Mouse (Mus musculus): ENCODE measurements around the gene Plcb4. TPM values are rescaled to one million over a fixed set of nuclear protein-coding genes. Genes with fewer than 3 reads are reported as not detected.

Plcb4 gene
- total and polyA plus RNA-seq, 2 experiments from 2014 or later = 31.4 to 66.6 TPM

GRCm38 (mm10) chr2:135954760-135955548, 296.1 kb downstream of the Plcb4 start:
- H3K4me3 ChIP-seq (ENCODE audit: low read depth, low read length) = no peak overlapping the region
- no peak for TF ChIP-seq CTCF (IDR thresholded peaks at IDR 0.05)
- no peaks in the 10 kb centered on the region for H3K27me3 ChIP-seq (ENCODE audit: insufficient read depth, low read length)
- no peak overlapping the region for H3K9ac ChIP-seq (replicated peaks; ENCODE audit: low read length, poor library complexity, severe bottlenecking)
- H3K4me2 ChIP-seq (ENCODE audit: low read depth, low read length, poor library complexity, severe bottlenecking) = no peak overlapping the region
- ATAC-seq (ENCODE audit: low FRiP score) (no peak), DNase-seq (ENCODE audit: low spot score) (no peak)
- no peaks in the 10 kb centered on the region for H3K9me3 ChIP-seq (ENCODE audit: low read length)
- H3K4me1 ChIP-seq (ENCODE audit: insufficient read depth, low read length) = no peaks in the 10 kb centered on the region; the same call in 1 of the 2 replicates
- WGBS = 81% methylated on average over 13 of the region's 13 CpGs
- peaks cover 3% of the 10 kb centered on the region; the same call in 1 of the 2 replicates for H3K36me3 ChIP-seq (ENCODE audit: insufficient read depth, low read length)
- H3K27ac ChIP-seq (ENCODE audit: low read depth, low read length) = no peak overlapping the region

GRCm38 (mm10) chr2:135955796-135956195, 297.0 kb downstream of the Plcb4 start:
- 87% methylated on average over 8 of the region's 8 CpGs for WGBS
- H3K4me3 ChIP-seq (ENCODE audit: low read depth, low read length) = no peak overlapping the region
- peaks cover 3% of the 10 kb centered on the region; the same call in 1 of the 2 replicates for H3K36me3 ChIP-seq (ENCODE audit: insufficient read depth, low read length)
- H3K4me1 ChIP-seq (ENCODE audit: insufficient read depth, low read length) = no peaks in the 10 kb centered on the region; the same call in 1 of the 2 replicates
- no peak overlapping the region for H3K9ac ChIP-seq (replicated peaks; ENCODE audit: low read length, poor library complexity, severe bottlenecking)
- no peaks in the 10 kb centered on the region for H3K9me3 ChIP-seq (ENCODE audit: low read length)
- DNase-seq (ENCODE audit: low spot score) = no peak
- no peak overlapping the region for H3K4me2 ChIP-seq (ENCODE audit: low read depth, low read length, poor library complexity, severe bottlenecking)
- H3K27me3 ChIP-seq (ENCODE audit: insufficient read depth, low read length) = no peaks in the 10 kb centered on the region
- no peak for ATAC-seq (ENCODE audit: low FRiP score)
- H3K27ac ChIP-seq (ENCODE audit: low read depth, low read length) = no peak overlapping the region
- TF ChIP-seq CTCF (IDR thresholded peaks at IDR 0.05) = no peak

GRCm38 (mm10) chr2:135957689-135958088, 298.9 kb downstream of the Plcb4 start:
- Histone ChIP-seq H3K4me1 (ENCODE audit: insufficient read depth, low read length) (no peaks in the 10 kb centered on the region; the same call in 1 of the 2 replicates), H3K9ac (replicated peaks; ENCODE audit: low read length, poor library complexity, severe bottlenecking) (no peak overlapping the region), H3K36me3 (ENCODE audit: insufficient read depth, low read length) (no peaks in the 10 kb centered on the region), H3K27me3 (ENCODE audit: insufficient read depth, low read length) (no peaks in the 10 kb centered on the region), H3K9me3 (ENCODE audit: low read length) (no peaks in the 10 kb centered on the region), H3K4me2 (ENCODE audit: low read depth, low read length, poor library complexity, severe bottlenecking) (no peak overlapping the region), H3K4me3 (ENCODE audit: low read depth, low read length) (no peak overlapping the region), H3K27ac (ENCODE audit: low read depth, low read length) (no peak overlapping the region)
- WGBS = 30% methylated on average over 7 of the region's 7 CpGs
- peak; percentile 95 for TF ChIP-seq CTCF (IDR thresholded peaks at IDR 0.05)
- DNase-seq (ENCODE audit: low spot score) (peak; percentile 78), ATAC-seq (ENCODE audit: low FRiP score) (peak; percentile 80)

- no peak overlapping the region for H3K4me3 ChIP-seq (ENCODE audit: low read depth, low read length)
- H3K36me3 ChIP-seq (ENCODE audit: insufficient read depth, low read length) = peaks cover 5% of the 10 kb centered on the region; the same call in 1 of the 2 replicates
- DNase-seq (ENCODE audit: low spot score) = no peak
- H3K9me3 ChIP-seq (ENCODE audit: low read length) = no peaks in the 10 kb centered on the region
- H3K9ac ChIP-seq (replicated peaks; ENCODE audit: low read length, poor library complexity, severe bottlenecking) = no peak overlapping the region
- H3K4me1 ChIP-seq (ENCODE audit: insufficient read depth, low read length) = no peaks in the 10 kb centered on the region; the same call in 1 of the 2 replicates
- ATAC-seq (ENCODE audit: low FRiP score) = no peak
- no peak overlapping the region for H3K27ac ChIP-seq (ENCODE audit: low read depth, low read length)
- TF ChIP-seq CTCF (IDR thresholded peaks at IDR 0.05) = no peak
- WGBS = 91% methylated on average over 17 of the region's 17 CpGs
- H3K4me2 ChIP-seq (ENCODE audit: low read depth, low read length, poor library complexity, severe bottlenecking) = no peak overlapping the region
- no peaks in the 10 kb centered on the region for H3K27me3 ChIP-seq (ENCODE audit: insufficient read depth, low read length)
Measured at GRCm38 (mm10) chr2:135958453-135958852, 299.6 kb downstream of the Plcb4 start.

- H3K4me2 ChIP-seq (ENCODE audit: low read depth, low read length, poor library complexity, severe bottlenecking) = no peak overlapping the region
- H3K9ac ChIP-seq (replicated peaks; ENCODE audit: low read length, poor library complexity, severe bottlenecking) = no peak overlapping the region
- no peak overlapping the region for H3K4me3 ChIP-seq (ENCODE audit: low read depth, low read length)
- H3K9me3 ChIP-seq (ENCODE audit: low read length) = no peaks in the 10 kb centered on the region
- no peaks in the 10 kb centered on the region for H3K27me3 ChIP-seq (ENCODE audit: insufficient read depth, low read length)
- WGBS = 81% methylated on average over 14 of the region's 14 CpGs
- DNase-seq (ENCODE audit: low spot score) (no peak), ATAC-seq (ENCODE audit: low FRiP score) (no peak)
- no peaks in the 10 kb centered on the region for H3K4me1 ChIP-seq (ENCODE audit: insufficient read depth, low read length)
- peaks cover 5% of the 10 kb centered on the region; the same call in 1 of the 2 replicates for H3K36me3 ChIP-seq (ENCODE audit: insufficient read depth, low read length)
- TF ChIP-seq CTCF (IDR thresholded peaks at IDR 0.05) = no peak
- H3K27ac ChIP-seq (ENCODE audit: low read depth, low read length) = no peak overlapping the region
Measured at GRCm38 (mm10) chr2:135963089-135963488, 304.3 kb downstream of the Plcb4 start.

- Histone ChIP-seq H3K4me2 (ENCODE audit: low read depth, low read length, poor library complexity, severe bottlenecking) (no peak overlapping the region), H3K27ac (ENCODE audit: low read depth, low read length) (no peak overlapping the region), H3K9me3 (ENCODE audit: low read length) (no peaks in the 10 kb centered on the region), H3K4me1 (ENCODE audit: insufficient read depth, low read length) (no peaks in the 10 kb centered on the region), H3K9ac (replicated peaks; ENCODE audit: low read length, poor library complexity, severe bottlenecking) (no peak overlapping the region), H3K27me3 (ENCODE audit: insufficient read depth, low read length) (no peaks in the 10 kb centered on the region), H3K4me3 (ENCODE audit: low read depth, low read length) (no peak overlapping the region), H3K36me3 (ENCODE audit: insufficient read depth, low read length) (peaks cover 5% of the 10 kb centered on the region; the same call in 1 of the 2 replicates)
- ATAC-seq (ENCODE audit: low FRiP score) = no peak
- DNase-seq (ENCODE audit: low spot score) = peak; percentile 81
- 57% methylated on average over 16 of the region's 16 CpGs for WGBS
- peak; percentile 96 for TF ChIP-seq CTCF (IDR thresholded peaks at IDR 0.05)
Measured at GRCm38 (mm10) chr2:135966871-135967557, 308.2 kb downstream of the Plcb4 start.
